Mouse (Mus musculus): ENCODE results near the gene Pisd. TPM values are rescaled to one million over a fixed set of nuclear protein-coding genes. Genes with fewer than 3 reads are reported as not detected.

The Pisd gene
- 61.7 and 73.7 TPM in 2 replicates for polyA plus RNA-seq (2015; fragmentation: Nextera tagmentation; extraction: Ambion mirVana)

DNA sequence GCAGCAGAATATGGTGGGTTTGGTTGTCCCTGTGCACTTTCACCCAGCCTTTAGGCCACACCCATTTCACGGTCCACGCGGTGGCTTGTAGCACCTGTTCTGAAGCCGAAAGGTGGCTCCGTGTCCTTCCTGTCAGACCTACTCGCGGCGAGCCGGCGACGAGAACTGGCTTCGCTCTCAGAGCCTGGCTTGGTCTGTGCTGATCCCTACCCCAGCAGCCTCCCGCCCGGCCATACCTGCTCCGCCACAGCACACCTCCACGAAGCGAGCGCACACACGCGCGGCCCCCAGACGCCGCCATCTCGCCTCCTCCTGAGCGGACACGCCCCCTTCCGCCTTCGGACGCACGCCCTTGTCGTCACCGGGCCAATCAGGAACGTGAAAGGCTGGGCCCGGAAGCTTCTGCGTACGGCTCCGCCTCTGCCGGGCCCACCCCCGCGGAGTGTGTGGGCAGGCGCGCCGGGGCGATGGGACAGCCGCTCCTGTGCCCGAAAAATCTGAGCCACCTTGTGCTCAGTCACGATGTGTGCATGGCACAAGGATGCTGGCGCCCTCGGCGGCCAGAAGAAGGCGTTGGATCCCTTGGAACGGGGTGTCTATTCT, at the start of gene Pisd:
Gene Pisd (minus strand): TSS at position 334 of the 603 bp plus-strand sequence.

DNA sequence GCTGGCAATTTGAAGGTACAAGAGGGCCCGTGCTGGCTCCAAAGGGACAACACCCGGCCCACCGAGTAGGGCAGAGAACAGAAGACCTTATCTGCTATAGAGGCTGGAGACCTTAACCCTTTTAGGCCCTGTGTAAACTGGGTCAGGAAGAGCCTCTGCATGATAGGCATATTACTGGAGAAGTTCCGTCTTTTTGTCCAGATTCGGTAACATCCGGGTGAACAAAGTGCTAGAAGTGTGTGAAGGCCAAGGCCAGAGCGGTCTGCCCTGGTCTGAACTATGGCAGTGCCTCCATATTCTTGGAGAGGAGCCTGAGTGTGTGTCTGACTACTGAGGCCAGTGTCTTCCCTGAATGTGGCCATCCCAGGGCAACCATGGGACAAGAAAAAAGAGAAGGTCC, 41.6 kb upstream of the Pisd start, which contains the start of gene Gm20671:
Gene Gm20671 (minus strand): TSS at position 101 of the 400 bp plus-strand sequence.

Other genes starting within 250 kb of the Pisd start
- 13.8 and 27.9 TPM in 2 replicates for gene Yes1, start 174.5 kb downstream of the Pisd start, polyA plus RNA-seq (2015; fragmentation: Nextera tagmentation; extraction: Ambion mirVana)
- gene Gm20671, start 41.5 kb upstream of the Pisd start, polyA plus RNA-seq (2015; fragmentation: Nextera tagmentation; extraction: Ambion mirVana): not detected in 2 replicates
- gene Prr14l, start 68.6 kb upstream of the Pisd start, polyA plus RNA-seq (2015; fragmentation: Nextera tagmentation; extraction: Ambion mirVana): 7.6 and 12.1 TPM in 2 replicates
- gene Depdc5, start 78.1 kb upstream of the Pisd start, polyA plus RNA-seq (2015; fragmentation: Nextera tagmentation; extraction: Ambion mirVana): 8.4 and 12.3 TPM in 2 replicates
- 282 and 289 TPM in 2 replicates for gene Ywhah, start 233.2 kb upstream of the Pisd start, polyA plus RNA-seq (2015; fragmentation: Nextera tagmentation; extraction: Ambion mirVana)

All from adrenal gland, postnatal 0 days (tissue).